Mouse (Mus musculus) lung, postnatal 10 days (tissue): ENCODE data around the gene Ap1b1.

Source experiments
- DNase-seq: peaks from one replicate; pipeline ENCODE4 v3.0.0; 2021

Gene Ap1b1

GRCm38 (mm10) chr11:4986695-4987486 is at the start of gene Ap1b1:
Gene Ap1b1, plus strand, starts transcription at chr11:4986824.
- DNase-seq, result peak; percentile 93

GRCm38 (mm10) chr11:4946530-4946929 is 40.1 kb upstream of the Ap1b1 start:
- DNase-seq, result no peak

- peak; percentile 35 for DNase-seq
Observed at GRCm38 (mm10) chr11:4946947-4947812, 39.4 kb upstream of the Ap1b1 start.

GRCm38 (mm10) chr11:4947813-4948174 is 38.8 kb upstream of the Ap1b1 start, which contains the start of gene Nefh:
Gene Nefh, minus strand, starts transcription at chr11:4948064.
- DNase-seq, result no peak

- no peak for DNase-seq
Observed at GRCm38 (mm10) chr11:4948792-4949191, 37.8 kb upstream of the Ap1b1 start.

DNA sequence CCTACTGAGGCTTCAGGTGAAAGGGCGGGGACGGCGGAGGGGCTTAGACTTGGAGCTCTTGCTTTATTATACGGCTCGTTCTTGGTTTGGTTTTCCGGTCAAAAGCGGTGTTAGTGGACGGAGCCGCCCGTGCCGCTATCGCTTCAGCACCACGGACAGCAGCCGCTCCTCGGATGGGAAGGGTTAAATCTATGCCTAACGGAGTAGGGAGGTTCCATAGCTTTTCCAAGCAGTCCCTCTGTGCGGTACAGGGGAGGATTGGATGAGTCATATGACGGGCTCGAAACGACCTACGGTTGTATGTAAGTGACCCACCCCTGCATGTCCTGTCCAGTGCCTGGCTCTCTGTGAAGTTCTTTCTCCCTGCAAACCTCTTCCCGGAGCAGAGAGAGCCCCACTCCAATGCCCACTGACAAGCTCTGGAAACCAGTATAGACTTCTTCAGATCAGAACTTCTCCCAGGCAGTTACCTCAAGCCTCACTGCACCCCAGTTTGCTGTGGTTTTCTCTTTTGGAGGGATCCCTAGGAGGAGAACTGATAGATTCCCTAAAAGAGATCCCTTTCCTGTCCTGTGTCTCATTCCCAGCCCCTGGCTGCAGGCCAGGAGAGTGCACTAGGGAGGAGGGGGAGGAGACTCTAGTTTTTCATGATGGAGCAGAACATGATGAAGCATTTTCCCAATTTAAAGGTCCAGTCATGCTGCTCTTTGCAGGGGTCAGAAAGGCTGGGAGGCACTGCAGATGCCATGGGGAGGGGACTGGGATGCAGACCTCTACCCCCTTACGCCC is 37.2 kb upstream of the Ap1b1 start:
- DNase-seq, result peak; percentile 62

GRCm38 (mm10) chr11:4953401-4953800 is 33.2 kb upstream of the Ap1b1 start:
- DNase-seq, result no peak

- DNase-seq, result peak; percentile 23
Observed at GRCm38 (mm10) chr11:4953918-4954317, 32.7 kb upstream of the Ap1b1 start.

DNA sequence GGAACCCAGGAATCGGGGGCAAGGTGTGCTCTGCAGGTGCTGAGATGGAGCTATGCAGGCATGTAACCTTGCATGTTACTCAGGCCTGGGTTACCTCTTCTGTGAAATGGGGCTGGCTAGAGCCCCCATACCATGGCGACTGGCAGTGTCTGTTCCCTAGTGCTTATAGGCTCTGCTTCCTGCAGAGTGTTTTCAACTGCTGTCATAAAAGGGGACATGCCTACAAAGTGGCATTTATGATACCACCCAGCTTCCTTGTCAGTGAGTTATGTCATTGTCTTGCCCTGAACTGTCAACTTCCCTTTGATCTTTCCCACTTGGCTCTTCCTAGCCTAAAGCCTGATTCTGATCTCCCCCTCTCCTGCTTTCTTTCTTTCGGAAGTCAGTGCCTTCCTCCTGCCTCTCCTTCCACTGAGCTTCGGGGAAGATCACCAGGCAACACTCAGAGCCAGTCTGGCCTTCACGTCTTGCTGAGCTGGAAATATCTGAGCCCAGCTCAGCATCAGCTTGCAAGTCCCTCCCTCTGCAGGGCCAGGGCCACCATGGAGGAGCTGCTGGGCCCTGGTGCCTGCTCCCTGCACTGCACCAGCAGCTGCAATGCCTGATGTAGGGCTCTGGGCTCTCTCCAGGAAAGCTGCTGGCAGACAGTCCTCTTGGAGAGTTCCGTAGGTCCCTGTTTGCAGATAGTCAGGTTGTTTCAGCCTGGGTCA is 23.4 kb upstream of the Ap1b1 start:
- DNase-seq, result no peak

DNA sequence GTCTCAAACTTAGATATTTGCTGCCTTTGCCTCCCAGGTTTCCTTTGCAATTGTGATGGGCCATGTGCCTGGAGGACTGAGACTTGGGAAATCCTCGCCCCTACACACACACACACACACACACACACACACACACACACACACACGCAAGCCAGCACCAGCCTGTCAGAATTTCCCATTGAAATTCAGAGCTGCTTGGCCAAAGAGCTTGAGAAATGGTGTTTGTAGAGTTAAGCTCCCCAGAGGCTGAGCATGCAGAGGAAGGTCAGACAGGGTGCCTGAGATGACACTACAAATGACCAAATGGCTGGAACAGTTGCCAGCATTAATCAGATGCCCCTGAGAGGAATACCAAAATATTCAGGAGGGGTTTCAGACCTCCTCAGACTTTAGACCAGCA is 20.3 kb upstream of the Ap1b1 start:
- DNase-seq, result no peak

DNA sequence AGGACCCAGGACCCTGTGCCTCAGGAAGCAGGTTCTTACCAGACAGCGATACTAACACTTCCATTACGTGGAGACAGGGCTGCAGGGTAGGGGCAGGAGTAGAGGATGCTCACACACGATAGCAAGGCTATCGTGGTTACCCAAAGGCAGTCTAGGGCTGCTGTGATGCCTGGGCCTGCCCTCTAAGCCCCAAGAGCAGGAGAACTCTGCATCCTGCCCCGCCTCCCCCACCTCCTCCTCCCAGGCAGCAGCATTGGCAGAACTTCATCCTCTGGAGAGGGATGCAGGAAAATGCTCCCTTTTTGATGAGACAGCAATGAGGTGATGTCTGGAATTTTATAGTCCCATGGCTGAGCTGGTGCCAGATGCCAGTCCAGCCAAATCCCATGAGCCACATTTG is 19.7 kb upstream of the Ap1b1 start:
- DNase-seq, result no peak

DNA sequence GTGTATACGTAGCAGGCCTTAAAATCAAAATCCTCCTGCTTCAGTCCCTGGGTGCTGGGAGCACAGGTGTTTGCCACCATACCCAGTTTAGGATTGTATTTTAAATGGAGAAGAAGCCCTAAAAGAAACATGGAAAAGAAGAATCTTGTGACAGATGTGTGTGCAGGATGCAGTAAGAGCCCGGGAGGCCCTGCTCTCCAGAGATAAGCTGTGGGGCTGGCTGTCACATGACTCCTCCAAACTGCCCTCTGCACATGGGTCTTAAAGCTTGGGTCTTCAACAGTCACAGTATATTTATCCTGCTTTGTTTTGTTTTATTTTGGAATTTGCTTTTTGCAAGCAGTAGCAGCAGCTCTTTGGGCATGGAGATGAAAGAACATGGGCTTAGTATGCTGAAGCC is 19.1 kb upstream of the Ap1b1 start:
- no peak for DNase-seq

DNA sequence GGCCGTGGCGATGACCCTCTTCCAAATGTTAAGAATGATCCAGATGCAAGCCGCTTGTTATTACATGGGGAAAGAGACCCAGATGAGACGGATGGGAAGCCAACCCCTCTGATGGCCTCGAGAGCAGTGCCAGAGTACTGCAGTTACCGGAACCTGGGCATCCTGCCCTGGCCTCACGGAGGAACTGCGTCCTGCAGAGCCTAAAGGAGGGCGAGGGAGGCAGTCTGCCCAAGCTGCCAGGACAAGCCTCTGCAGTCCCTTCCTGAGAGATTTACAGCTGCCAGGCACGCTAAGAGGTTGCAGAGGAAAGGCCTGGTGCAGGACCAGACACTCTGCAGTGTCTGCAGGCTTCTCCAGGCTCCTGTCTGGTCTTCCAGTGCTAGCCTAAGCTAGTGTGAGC is 18.2 kb upstream of the Ap1b1 start:
- DNase-seq, result peak; percentile 30

DNA sequence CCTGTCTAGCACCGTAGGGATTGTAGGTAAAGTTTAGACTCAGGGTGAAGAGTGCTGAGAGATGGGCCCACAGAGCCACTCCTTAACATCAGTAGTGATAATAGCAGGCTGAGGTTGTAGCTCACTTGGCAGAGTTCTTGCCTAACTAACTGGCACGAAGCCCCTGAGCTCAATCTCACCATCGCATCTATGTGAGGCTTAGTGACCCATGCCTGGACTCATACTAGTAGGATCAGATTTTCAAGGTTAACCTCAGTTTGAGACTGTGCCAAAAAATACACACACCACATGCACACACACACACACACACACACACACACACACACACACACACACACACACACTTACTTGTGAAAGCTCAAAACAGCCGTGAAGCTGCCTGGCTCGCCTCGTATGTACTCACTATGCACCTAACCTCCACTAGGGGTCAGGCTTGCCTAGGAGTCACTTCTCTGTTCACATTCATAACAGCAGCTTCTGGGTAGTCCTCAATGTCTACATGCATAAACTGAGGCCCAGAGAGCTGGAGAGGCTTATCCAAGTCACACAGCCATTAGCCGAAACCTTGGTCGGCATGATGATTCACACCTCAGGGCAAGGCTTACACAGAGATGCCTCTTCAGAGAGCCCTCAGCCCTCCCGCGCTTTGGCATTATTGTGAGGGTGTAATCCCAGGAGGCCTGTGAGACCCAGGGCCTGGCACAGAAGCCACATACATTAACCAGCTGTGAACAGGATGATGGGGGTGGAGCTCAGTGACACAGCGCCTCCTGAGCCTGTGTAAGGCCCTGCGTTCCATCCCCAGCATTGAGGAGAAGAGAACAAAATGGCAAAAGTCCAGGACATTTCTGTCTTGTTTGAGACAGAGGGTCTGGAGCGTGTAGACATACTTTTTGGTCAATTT is 13.4 kb upstream of the Ap1b1 start:
- DNase-seq, result peak; percentile 77

DNA sequence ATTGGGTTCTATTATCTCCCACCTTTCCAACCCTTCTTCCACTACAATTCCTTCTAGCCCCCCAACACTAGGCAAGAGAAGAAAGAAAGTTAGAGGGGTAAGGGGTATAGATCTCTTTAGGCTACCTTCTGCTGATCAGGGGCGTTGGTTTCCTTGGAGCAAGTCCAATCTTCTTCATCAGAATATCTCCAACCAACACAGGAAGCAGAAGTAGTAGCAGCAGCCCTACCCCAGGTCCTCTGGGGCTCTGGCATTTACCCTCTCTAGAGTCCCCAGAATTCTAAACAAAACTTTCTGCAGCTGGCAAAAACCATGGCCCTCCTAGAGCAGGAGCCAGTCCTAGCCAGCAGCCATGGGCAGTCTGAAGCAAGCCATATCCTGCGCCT is 12.8 kb upstream of the Ap1b1 start:
- no peak for DNase-seq

- DNase-seq, result peak; percentile 47
Observed at GRCm38 (mm10) chr11:4974376-4975122, 12.1 kb upstream of the Ap1b1 start.

GRCm38 (mm10) chr11:4975623-4976022 is 11.0 kb upstream of the Ap1b1 start:
- peak; percentile 82 for DNase-seq

DNA sequence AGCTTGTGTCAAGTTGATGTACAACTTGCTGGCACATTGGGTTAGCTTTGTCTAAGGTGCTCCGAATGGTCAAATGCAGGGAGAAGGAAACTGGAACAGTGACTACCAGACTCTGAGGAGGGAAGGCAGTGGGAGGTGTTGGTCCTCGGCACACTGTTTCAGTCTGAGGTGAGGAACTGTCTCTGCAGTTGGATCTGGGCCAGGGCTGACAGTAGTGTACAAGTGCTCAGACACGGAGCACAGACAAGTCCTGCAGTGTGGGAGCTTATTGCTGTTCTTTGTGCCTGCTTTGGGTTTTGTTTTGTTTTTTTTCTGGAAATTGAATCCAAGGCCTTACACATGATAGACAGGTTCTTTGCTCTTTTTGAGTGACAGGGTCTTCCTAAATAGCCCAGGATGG is 3.6 kb upstream of the Ap1b1 start:
- no peak for DNase-seq

- no peak for DNase-seq
Observed at GRCm38 (mm10) chr11:4983538-4983937, 3.1 kb upstream of the Ap1b1 start.

- DNase-seq, result peak; percentile 57
Observed at GRCm38 (mm10) chr11:4984249-4984648, 2.4 kb upstream of the Ap1b1 start.

DNA sequence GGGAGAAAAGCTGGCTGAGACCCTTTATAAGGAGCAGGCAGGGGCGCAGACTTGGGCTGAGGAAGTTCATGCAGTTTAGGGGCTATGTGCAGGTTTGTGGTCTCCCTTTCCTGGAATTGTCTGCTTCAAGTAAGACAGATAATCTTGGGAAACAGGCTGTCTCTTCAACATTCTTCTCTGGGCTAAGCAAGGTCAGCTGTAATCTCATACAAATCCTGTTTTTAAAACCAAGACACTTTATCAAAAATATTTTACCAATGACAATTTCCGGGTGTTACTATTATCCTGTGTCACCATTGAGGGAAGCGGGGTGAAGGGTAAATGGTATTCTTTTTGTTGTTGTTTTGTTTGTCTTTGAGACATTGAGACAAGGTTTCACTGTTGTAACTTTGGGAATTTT is 1.8 kb upstream of the Ap1b1 start:
- no peak for DNase-seq
